Mouse (Mus musculus) kidney, embryonic 16.5 days (tissue): ENCODE data around the gene Pabpc1l. TPM values are rescaled to one million over a fixed set of nuclear protein-coding genes. Genes with fewer than 3 reads are reported as not detected.

Experiments
- polyA plus RNA-seq: library from polyadenylated mRNA; unstranded; fragments of >200 nt; fragmentation: Nextera tagmentation; extraction: Ambion mirVana; gene quantifications from 2 replicates; pipeline ENCODE4 v1.2.1, GENCODE M21; 2015

Pabpc1l gene
- polyA plus RNA-seq, 1 experiment from 2014 or later, result 1.8 TPM

Other genes starting within 250 kb of the Pabpc1l start
- 0.23 and 0.39 TPM in 2 replicates for gene Ccn5, start 204.6 kb upstream of the Pabpc1l start, polyA plus RNA-seq
- not detected in 2 replicates for gene Kcnk15, start 171.8 kb upstream of the Pabpc1l start, polyA plus RNA-seq
- 0.37 and 0.79 TPM in 2 replicates for gene Rims4, start 106.8 kb upstream of the Pabpc1l start, polyA plus RNA-seq
- gene Ywhab, start 30.5 kb upstream of the Pabpc1l start, polyA plus RNA-seq, result 297 and 300 TPM in 2 replicates
- 22.8 and 25.2 TPM in 2 replicates for gene Stk4, start 44.9 kb downstream of the Pabpc1l start, polyA plus RNA-seq
- 66.5 and 70.0 TPM in 2 replicates for gene Tomm34, start 45.7 kb downstream of the Pabpc1l start, polyA plus RNA-seq
- 0.21 and 0.25 TPM in 2 replicates for gene Kcns1, start 145.7 kb downstream of the Pabpc1l start, polyA plus RNA-seq
- gene Wfdc5, start 157.3 kb downstream of the Pabpc1l start, polyA plus RNA-seq, result not detected in 2 replicates
- not detected in 2 replicates for gene Wfdc12, start 165.2 kb downstream of the Pabpc1l start, polyA plus RNA-seq
- gene Wfdc15a, start 174.7 kb downstream of the Pabpc1l start, polyA plus RNA-seq, result not detected in 2 replicates
- 98.1 and 100 TPM in 2 replicates for gene Wfdc15b, start 196.2 kb downstream of the Pabpc1l start, polyA plus RNA-seq
- not detected in 2 replicates for gene Svs2, start 213.0 kb downstream of the Pabpc1l start, polyA plus RNA-seq
- not detected in 2 replicates for gene Svs3b, start 231.2 kb downstream of the Pabpc1l start, polyA plus RNA-seq